Mouse (Mus musculus): ENCODE results near the gene Slc4a4.

DNA sequence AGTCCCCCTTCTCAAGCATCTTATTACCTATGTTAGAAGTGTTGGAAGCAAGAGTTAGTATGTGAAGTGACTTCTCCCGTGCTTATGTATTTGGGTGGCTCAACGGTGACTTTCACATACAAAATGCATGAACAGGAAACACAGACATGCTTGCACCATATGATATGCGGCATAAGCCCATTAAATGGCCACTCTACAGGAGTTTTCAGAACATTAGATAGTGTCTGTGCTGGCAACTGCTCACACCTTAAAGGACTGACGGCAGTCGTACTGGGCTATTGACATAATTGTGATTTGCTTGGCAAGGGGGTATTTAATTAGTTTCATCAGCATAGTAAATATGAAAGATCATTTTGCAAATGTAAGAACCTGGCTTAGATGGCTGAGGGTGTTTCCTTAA, 674 bp upstream of the Slc4a4 start:
- no peak for TF ChIP-seq POLR2A (IDR thresholded peaks at IDR 0.05; ENCODE audit: extremely low read depth, insufficient read depth, low read length)
- no peak for TF ChIP-seq CTCF (IDR thresholded peaks at IDR 0.05; ENCODE audit: extremely low read depth, insufficient read depth, low read length)
